Mouse (Mus musculus): ENCODE results near the gene Fzr1.

The Fzr1 gene

DNA sequence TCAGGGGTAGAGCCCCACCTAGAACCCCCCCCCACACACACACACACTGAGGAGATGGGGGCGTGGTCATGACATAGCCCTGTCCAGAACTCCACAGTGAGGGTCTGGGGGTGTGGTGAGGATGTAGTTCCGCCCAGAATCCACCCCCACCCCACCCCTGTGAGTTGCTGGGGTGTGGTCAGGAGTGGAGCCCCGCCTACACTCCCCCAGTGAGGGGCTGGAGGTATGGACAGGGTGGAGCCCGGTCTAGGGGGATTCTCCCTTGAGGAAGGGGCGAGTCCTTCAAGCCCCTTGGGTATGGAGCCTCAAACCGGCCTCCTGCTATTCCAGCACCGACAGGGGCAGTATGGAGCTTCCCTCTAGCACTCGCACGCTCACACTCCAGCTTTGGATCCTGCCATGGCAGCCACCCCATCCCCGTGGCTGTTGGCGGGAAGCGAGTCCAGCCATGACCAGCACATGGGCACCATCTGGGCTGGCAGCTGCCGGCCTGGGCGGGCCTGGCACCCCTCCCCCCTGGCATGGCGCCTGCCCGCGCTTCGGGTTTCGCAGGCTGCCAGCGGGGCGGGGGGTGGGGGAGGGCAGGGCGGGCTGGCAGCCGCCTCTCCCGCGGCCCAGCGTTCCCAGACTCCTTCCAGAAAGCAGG lies 38.4 kb upstream of the Fzr1 start:
- peak; percentile 75 for DNase-seq (ENCODE audit: low read depth, low spot score)

DNA sequence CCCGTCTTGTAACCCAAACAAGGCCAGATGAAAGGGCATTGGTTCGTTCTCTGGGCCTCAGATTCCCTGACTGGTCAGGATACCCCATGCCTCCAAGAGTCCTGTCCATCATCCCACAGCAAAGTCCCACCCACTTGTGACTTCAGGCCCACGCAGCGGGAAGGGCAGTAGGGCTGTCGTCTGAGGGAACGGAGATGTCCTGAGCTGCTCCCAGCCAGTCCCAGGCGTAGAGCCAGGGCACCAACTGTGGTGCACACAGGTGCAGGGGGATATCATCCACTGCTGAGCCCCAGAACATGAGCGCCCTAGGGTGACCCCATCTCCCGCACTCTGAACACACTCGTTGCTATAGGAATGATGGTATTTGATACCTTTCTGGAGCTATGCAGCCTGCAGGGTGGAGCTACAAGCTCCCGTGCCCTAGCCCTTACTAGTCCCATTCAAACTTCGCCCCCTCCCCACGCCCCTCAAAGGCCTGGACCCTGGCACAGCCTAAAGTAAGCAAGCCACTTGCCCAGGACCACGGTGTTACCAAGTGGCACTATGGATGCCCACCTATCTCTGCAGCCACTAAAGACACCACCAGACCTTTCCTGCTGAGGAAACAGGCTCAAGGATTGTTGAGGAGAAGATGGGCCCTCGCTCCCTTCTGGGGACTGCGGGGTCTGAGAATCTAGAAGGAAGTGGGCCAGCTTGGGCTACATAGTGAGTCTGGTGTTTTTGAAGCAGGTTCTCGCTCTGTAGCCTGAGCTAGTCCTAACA lies 37.4 kb upstream of the Fzr1 start:
- no peak for DNase-seq (ENCODE audit: low read depth, low spot score)

DNA sequence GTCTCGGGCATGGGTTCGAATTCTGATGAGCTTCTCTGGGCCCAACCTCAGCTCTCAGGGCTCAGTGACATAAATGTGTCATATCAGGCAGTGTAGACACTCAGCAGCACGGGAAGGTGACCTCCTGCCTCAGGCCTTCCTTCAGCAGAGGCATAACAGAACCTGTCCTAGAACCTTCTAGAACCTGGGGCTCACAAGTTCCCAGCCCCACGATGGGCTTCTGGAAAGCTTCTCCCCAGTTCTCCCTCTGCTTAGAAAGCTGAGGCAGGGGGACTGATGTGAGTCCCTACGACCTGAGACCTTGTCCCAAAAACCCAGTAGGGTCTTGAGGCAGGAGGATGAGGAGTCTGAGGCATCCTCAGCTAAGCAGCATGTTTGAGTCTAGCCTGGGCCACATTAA lies 36.8 kb upstream of the Fzr1 start:
- no peak for DNase-seq (ENCODE audit: low read depth, low spot score)

DNA sequence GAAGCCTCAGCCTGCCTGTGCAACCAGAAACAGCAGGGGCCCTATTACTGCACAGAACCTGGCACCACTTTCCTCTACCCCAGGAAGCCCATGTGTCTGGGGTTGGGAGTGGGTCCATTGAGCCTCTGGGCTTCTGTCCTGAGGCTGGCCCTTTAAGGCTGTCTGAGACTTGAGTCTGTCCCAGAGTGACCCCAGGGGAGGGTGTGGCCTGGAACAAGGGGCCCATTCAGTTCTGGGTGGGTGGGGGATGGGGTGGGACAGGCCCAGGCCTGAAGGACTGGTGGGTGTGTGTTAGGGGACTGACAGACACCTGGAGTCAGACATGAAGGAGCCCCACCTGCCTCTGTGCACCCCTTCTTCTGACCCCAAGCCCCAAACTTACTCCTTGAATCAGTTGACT lies 36.4 kb upstream of the Fzr1 start:
- DNase-seq (ENCODE audit: low read depth, low spot score), result peak; percentile 62

DNA sequence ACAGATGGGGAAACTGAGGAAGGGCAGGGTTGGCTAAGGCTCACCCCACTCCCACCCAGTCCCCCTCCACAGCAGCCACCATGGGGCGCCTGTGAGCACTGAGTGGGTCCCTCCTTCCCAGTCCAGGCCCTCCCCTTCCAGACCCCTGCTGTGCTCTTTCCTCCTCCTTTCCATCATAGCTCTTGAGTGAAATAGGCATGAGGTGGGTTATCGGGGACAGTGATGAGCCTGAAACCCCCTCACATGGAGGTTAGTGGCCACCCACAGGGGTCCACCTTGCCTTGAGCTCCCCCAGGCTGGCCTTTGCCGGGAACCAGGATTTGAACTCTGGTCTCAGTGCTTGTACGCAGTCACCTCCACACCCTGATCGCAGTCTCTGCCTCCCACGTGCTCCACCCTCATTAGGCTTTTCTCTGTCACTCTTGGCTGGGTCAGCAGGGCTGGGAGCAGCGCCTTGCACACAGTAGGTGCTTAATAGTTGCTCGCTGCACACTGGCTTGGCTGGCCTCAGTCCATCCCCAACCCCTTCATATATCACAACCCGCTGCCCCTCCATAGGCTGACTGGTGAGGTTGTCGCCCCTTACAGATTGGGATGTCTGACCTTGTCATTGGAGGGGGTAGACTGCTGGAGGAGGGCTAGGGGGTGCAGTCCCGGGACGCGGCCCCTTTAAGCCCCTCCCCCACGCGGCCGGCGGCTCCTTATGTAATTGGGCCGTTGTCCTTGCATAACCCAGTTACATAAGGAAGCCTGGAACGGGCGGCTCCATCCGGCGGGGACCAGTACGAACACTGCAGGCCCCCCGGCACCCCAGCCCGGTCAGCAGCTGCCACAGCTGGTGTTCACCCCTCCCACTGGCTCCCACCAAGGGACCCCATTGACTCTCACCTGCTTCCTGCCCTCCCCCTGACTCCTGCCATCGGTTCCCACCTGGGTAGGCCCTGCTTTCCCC lies 35.3 kb upstream of the Fzr1 start:
- DNase-seq (ENCODE audit: low read depth, low spot score), result peak; percentile 57

DNA sequence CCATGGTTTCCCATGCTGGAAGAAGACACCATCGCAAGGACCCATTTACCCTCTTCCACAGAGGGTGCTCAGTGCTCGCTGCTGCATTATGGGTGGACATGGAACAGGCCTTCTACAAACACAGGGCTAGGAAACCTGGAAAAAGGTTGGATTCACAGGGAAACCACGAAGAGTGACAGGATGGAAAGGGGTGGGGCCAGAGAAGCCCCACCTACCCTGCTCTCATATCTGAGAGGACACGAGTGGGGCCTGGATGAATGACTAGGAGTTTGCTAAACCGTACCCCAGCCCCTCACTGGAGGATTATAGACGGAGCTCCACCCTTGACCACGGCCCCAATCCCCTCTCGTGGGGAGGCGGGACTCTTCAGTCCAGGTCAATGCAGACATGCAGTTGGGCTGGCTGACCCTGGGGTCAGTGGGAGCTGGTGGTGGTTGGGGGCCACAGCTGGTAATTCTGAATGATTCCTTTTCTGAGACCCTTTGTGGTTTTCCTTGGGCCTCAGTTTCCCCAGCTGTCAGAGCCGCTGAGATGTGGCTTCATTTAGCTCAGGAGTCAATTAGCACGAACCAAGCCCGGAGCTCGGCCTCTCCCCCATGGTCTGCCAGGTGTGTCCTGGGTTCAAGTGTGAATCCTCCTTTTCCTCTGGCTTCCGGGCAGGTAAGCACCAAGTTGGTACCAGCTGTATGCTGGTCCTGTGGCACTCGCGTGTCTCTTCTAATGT lies 34.4 kb upstream of the Fzr1 start:
- DNase-seq (ENCODE audit: low read depth, low spot score), result no peak

DNA sequence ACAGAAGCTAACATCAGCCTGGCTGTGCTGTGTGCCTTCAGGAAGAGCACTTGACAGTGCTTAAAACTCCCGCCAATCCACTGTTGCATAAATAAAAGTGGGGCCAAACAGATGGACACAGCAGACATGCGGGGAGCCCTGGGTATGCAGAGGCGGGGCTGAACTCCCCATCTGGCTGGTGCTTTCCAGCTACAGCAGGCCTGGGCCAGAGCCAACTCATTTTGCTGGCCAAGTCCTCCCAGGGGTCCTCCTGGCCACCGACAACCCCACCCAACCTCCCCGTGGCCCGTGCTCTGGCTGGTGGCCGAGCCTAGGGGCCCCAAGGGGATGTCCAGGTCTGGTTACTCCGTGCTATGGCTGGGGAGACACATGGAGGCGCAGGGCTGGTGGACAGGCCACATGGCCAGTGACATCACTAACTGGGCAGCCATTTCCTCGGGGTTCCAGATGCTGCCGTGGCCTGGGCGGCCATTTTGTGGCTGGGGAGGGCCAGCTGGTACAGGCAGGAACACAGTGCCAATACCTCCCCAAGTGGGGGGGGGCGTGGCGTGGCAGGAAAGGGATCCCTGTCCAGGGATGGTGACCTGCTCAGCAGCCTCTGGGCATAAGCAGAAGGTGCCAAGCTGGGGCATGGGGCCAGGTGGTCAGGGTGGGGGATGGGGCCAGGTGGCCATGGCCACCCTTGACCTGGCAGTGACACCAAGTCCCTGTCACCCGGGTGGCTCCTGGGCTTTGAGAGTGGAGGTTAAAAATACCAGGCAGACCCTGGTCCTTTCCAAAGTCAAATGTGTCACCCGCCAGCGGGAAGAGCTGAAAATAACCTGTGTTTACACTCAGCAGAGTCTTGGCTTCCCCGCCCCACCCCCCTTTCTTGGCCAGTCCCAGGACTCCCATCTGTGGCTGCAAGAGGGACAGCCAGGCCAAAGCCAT lies 33.4 kb upstream of the Fzr1 start:
- DNase-seq (ENCODE audit: low read depth, low spot score), result no peak

DNA sequence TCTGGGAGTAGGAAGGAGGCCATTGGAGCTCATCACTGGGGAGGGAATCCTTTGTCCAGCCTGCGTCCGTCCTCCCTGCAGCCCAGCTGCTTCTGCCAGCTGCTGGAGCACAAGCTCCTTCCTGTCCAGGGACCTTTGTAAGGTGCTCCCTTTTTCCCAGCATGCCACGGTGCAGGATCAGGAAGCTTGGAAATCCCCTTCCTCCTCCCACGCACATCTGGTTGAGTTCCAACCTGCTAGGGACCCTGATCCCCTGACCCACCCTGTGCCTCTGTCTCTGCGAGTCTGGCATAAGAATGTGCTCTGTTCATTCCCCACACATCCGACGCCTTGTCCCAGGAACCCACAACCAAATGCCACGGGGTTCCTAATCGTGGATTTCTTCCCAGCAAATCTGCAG lies 32.7 kb upstream of the Fzr1 start:
- no peak for DNase-seq (ENCODE audit: low read depth, low spot score)

DNA sequence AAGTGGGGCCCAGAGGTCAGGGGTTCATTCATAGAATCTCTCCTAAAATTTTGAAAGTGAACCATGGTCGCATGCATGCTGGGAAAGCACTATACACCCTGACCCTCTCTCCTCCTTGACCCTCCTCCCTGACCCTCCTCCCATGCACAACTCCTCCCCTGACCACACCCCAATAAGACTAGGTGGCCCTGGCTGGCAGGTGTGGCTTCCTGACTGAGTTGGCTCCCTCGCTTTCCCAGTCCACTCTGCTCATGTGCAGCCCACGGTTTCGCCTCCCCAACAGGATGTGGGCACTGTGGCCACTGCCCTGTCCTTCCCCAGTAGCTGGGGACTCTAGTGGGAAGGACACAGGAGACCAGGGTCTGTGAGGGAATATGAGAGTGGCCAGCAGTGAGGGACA lies 32.0 kb upstream of the Fzr1 start:
- DNase-seq (ENCODE audit: low read depth, low spot score), result no peak

DNA sequence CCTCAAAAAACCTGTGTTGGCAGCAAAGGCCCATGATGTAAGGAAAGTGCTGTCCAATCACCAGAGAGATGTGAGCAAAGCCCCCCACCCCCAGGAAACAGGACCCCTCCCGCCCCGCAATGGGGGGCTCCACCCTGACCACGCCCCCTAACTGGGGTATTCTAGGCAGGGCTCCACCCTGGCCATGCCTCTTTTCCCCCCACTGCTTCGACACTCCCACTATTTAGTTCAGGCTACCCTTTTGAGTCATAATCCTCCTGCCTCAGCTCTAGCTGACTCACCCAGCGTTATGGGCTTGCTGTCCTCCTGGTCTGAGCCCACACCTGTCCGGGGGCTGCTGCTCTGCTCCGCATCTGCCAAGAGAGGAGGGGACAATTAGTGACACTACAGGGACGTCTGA lies 31.0 kb upstream of the Fzr1 start:
- no peak for DNase-seq (ENCODE audit: low read depth, low spot score)

DNA sequence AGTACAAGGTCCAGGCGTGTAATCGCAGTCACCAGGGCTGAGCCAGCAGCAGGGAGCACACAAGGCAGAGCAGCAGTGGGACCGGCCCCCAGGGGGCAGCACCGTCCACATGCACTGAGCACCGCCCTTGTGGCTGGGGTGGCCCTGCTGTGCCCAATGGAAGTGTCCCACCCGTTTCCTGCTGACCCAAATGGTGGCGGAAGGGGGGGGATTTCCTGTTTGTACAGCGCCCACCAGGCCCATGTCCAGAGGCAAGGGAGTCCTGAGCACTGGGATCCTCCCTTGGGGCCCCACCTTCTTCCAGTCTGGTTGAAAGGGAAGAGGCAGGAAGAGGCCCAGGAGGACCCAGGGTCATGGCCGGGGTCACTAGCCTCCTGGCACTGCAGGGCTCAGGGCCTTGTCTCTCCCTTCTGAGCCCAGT lies 30.6 kb upstream of the Fzr1 start:
- DNase-seq (ENCODE audit: low read depth, low spot score), result peak; percentile 59

DNA sequence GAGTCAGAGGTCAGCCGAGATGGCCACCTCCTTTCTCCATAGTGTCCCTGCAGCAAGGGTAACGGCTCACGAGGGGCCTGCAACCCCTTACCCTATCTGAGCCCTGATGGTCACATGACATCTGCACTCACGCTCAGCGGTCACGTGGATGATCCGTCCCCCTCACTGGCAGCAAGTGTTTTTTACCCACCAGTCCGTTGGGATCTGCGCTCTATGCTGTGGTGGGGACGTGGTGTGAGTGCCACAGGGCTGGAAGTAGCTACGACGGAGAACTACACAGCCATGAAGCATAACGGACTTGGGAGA lies 30.1 kb upstream of the Fzr1 start:
- no peak for DNase-seq (ENCODE audit: low read depth, low spot score)

DNA sequence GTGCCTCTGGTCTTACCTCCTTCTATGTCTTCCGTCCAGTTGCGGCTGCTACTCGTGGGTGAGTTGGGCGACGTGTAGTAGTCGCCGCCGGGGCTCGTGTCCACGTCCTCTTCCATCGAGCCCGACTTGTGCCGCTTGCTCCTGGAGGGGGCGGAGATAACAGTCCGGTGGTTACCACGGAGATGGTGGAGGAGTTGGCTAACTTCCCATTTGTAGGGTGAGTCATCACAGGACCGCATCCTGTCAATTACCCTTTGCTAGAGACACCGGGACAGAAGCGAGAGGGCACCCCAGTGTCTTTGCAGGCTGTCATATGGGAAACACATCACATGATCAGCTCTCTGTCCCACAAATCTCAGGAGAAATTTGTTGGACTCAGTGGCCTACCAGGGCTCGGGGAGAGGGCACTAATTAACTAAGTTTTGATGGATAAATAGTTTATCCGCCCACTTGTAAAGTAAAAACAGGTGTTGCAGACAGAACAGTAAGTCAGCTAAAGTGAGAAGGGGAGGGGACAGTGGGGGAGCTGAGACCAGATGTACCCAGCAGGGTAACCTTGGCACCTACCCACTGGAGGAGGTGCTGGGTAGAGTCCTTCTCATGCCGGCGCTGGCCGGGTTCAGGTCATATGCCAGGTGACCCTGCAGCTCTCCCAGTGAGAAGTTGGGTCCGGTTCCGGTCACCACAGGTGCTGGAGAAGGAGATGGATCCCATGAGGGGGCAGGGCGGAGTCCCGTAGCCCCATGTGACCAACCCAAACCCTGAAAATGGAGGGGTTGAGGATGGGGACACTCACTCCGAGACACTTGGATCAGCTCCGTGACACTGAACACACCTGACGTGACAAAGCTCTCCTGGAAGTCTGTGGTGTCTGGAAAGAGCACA lies 29.5 kb upstream of the Fzr1 start:
- DNase-seq (ENCODE audit: low read depth, low spot score), result peak; percentile 50

DNA sequence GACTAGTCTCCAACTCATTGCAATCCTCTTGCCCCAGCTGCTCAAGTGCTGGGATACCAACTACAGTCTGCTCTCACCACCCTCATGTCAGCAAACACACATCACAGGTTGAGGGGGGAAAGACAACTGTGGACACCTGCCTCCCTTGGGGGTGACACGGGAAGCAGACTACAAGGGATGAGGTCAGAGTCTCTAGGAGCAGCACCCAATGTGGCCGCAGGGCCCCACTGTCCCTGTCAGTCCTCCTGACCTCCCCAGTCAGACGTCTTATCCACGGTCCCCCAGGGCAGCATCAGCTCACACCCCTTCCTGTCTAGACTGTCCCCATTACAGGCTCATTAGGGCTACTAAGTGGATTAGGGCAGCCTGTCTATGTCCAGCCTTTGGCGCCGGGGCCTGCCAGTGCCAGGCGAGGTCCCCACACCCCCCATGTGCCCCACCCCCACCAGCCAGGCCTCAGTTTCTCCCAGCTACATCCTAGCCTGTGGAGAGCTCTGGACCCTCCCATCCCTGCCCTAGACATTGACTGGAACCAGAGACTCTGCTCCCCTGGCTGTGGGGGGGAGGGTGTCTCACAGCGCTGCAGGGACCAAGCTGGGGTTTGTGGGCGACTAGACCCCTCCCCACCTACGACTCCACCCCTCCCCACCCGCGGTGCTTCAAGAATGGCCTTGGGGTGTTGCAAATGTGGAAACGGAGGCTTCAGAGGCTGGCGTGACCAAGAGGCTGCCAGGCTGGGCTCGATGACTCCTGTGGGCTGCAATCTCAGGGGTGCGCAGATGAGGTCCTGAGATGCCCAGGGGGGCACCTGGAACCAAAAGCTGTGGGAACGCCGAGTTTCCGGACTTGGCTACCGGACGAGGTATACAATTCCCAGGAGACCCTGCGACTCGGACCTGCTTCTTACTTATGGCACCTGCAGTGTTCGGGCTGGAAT lies 28.5 kb upstream of the Fzr1 start:
- no peak for DNase-seq (ENCODE audit: low read depth, low spot score)

DNA sequence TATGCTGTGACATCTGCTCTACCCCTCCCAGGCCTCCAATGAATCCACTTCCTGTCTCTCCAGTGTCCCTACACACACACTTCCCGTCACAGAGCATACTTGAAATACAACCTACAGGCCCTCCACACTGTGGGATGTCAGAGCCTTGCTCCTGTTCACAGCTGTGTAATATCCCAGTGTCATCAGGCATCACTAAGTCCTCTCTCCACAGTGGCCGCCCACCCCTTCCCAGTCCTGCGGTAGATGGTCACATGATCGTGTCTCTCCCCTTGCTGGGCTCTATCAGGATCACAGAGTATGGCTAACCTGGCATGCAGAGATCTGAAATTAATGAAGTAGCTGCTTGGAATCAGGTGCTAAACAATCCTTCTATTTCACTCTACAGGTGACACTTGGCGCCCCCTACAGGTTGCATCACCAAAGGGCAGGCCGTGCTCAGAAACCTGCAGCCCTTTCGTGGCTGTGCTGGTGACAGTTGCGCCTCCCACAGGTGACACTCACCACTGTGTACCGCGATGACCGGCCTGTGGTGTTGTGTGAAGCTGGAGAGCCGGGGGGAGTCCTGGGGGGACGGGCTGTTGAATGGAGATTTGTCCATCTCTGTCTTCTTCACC lies 27.4 kb upstream of the Fzr1 start:
- DNase-seq (ENCODE audit: low read depth, low spot score), result no peak

DNA sequence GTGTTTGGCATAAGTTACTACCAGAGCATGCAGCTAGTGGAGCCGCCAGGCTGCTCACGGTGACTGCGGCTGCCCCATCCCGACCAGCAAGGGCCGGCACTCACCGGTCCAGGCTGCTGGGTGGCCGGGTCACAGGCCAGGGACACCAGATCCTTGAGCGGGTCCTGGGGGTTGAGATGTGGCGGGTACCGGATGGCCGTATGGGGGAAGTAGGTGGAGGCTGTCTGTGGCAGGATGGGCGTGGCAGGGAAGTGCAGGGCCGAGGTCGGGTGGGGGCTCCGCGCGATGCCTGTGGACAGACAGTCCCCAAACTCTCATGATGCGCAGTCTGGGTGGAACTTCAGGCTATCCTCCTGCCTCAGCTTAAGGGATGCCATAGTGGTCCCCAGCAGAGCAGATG lies 26.4 kb upstream of the Fzr1 start:
- no peak for DNase-seq (ENCODE audit: low read depth, low spot score)

DNA sequence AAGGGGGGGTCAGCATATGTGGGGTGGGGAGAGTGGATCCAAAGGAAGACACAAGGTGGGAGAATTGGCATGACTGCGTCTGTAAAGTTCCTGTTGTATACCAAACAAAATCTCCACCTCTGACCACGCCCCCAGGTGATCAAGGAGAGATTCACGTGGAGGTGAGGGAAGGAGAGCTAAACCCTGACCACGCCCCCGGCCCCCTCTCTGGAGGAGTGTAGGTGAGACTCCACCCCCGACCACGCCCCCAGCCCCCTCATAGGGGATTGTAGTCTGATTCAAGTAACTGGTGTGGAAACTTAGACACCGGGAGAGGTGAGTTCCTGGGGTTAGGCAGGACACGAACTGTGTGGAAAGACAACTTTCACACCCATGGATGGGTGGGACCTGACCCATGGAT lies 25.8 kb upstream of the Fzr1 start:
- DNase-seq (ENCODE audit: low read depth, low spot score), result no peak

DNA sequence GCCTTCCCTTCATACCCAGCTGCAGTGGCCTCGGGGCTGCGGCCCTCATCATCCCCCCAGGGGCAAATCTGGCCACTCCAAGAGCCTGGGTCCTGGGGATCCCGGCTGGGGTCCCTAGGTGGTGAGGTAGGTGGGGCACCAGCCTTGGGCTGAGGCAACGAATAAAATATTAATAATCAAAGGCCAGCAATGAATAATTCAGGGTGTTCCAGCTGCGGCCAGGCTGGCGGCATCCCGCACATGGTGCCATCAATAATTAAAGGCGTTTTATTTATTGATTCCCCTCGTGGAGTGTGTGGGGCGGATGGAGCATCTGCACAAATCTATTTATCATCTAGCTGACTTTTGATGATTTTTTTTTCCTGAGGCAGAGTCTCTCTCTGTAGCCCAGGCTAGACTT lies 25.2 kb upstream of the Fzr1 start:
- no peak for DNase-seq (ENCODE audit: low read depth, low spot score)
